Mouse (Mus musculus): ENCODE data around the gene Arhgef7.

The Arhgef7 gene

GRCm38 (mm10) chr8:11770001-11770400, 42.5 kb downstream of the Arhgef7 start:
- peak; percentile 95 for DNase-seq

GRCm38 (mm10) chr8:11770521-11771080, 43.1 kb downstream of the Arhgef7 start:
- DNase-seq, result peak; percentile 47

GRCm38 (mm10) chr8:11771608-11772007, 44.1 kb downstream of the Arhgef7 start:
- no peak for DNase-seq

- peak; percentile 34 for DNase-seq
Measured at GRCm38 (mm10) chr8:11774195-11775076, 46.9 kb downstream of the Arhgef7 start.

- peak; percentile 29 for DNase-seq
Measured at GRCm38 (mm10) chr8:11775889-11776288, 48.4 kb downstream of the Arhgef7 start.

GRCm38 (mm10) chr8:11776451-11777180, 49.1 kb downstream of the Arhgef7 start:
- no peak for DNase-seq

GRCm38 (mm10) chr8:11777201-11777600, 49.7 kb downstream of the Arhgef7 start:
- DNase-seq, result peak; percentile 42

GRCm38 (mm10) chr8:11778646-11779433, 51.3 kb downstream of the Arhgef7 start:
- DNase-seq, result peak; percentile 51

GRCm38 (mm10) chr8:11779844-11780634, 52.5 kb downstream of the Arhgef7 start:
- DNase-seq, result peak; percentile 84

GRCm38 (mm10) chr8:11780641-11781040, 53.1 kb downstream of the Arhgef7 start:
- peak; percentile 63 for DNase-seq

- DNase-seq, result no peak
Measured at GRCm38 (mm10) chr8:11782607-11783006, 55.1 kb downstream of the Arhgef7 start.

- peak; percentile 40 for DNase-seq
Measured at GRCm38 (mm10) chr8:11783861-11784594, 56.5 kb downstream of the Arhgef7 start.

- DNase-seq, result peak; percentile 56
Measured at GRCm38 (mm10) chr8:11785121-11785520, 57.6 kb downstream of the Arhgef7 start.

GRCm38 (mm10) chr8:11785539-11786046, 58.1 kb downstream of the Arhgef7 start:
- DNase-seq, result no peak

- peak; percentile 80 for DNase-seq
Measured at GRCm38 (mm10) chr8:11788252-11788651, 60.7 kb downstream of the Arhgef7 start.

GRCm38 (mm10) chr8:11789168-11789567, 61.6 kb downstream of the Arhgef7 start:
- no peak for DNase-seq

- peak; percentile 77 for DNase-seq
Measured at GRCm38 (mm10) chr8:11794956-11795355, 67.4 kb downstream of the Arhgef7 start.

GRCm38 (mm10) chr8:11797128-11797527, 69.6 kb downstream of the Arhgef7 start:
- DNase-seq, result no peak

GRCm38 (mm10) chr8:11797729-11798479, 70.4 kb downstream of the Arhgef7 start:
- DNase-seq, result no peak

GRCm38 (mm10) chr8:11798480-11798867, 71.0 kb downstream of the Arhgef7 start:
- DNase-seq, result no peak
